Mouse (Mus musculus) kidney, postnatal 25 days (tissue): ENCODE results near the gene Ube2u.

Experiments
- DNase-seq, 2 experiments: peaks; one replicate each; pipeline ENCODE4 v3.0.0; 2021; ENCODE audit warnings: mixed read lengths in 2 of 2

Gene Ube2u

GRCm38 (mm10) chr4:100553296-100553695, 74.6 kb downstream of the Ube2u start:
- DNase-seq, result no peak

GRCm38 (mm10) chr4:100588236-100589206, 109.9 kb downstream of the Ube2u start:
- DNase-seq, result peak; percentile 66 to 76

- DNase-seq, result no peak
Observed at GRCm38 (mm10) chr4:100595771-100596170, 117.1 kb downstream of the Ube2u start.

DNA sequence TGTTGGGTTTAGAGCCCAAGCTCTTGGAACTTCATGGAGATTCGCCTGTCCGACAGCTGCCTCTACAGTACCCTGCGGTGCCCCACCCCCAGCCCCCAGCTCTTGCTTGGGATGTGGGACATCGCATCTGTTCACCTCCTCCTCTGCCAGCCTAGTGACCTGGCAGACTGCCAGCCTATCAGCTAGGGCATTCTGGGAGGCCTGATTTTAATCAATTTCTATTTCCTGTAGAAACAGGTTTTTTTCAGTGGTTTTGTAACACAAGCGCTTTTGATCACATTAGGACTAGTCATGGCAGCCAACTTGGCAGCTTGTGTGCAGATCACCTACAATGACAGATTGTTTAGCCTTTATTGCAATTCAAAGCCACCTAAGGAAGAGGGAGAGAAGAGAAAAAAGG, 118.0 kb downstream of the Ube2u start:
- DNase-seq, result peak in 1 of 2 experiments; percentile 2

- no peak for DNase-seq
Observed at GRCm38 (mm10) chr4:100597049-100597448, 118.4 kb downstream of the Ube2u start.
